Mouse (Mus musculus) layer of hippocampus, postnatal 10 days (tissue): ENCODE results near the gene Cd7. TPM values are rescaled to one million over a fixed set of nuclear protein-coding genes. Genes with fewer than 3 reads are reported as not detected.

Experiments used
- DNase-seq, 2 experiments: peaks; one replicate each; pipeline ENCODE4 v3.0.0; 2021; ENCODE audit warnings: low spot score in 2 of 2
- total RNA-seq, 2 experiments: library from RNA; stranded (reverse); gene quantifications; 2 replicates each; pipeline ENCODE4 v1.2.3; 2021

Cd7 gene
- total RNA-seq, 2 experiments from 2014 or later, result not detected

GRCm38 (mm10) chr11:120993080-120993479, 46.1 kb downstream of the Cd7 start:
- DNase-seq, result no peak

DNA sequence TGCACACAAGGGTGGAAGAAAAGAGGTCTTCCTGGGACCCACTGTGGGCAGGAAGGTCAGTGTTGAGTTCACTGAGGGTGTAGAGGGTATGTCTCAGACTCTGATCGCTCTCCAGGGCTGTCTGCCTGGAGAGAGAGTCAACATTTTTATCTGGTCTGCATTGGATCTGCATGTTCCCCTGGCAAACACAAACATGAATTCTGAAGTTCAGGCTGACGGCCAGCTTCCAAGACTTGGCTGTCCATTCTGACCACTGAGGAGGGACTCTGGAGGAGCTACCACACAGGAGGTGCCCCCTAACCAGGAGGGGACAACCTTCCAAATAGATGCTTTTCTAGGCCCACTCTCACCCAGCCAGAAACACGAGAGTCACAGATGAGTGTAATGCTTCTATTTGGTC, 47.4 kb downstream of the Cd7 start:
- DNase-seq, result peak; percentile 24 to 25

- DNase-seq, result peak; percentile 100
These were observed 48.2 kb downstream of the Cd7 start, which contains the start of gene Csnk1d for GRCm38 (mm10) chr11:120990951-120991526. Csnk1d (minus strand) TSS chr11:120991330.

- peak in 1 of 2 experiments; percentile 13 for DNase-seq
These were observed 49.0 kb downstream of the Cd7 start for GRCm38 (mm10) chr11:120990126-120990781.

DNA sequence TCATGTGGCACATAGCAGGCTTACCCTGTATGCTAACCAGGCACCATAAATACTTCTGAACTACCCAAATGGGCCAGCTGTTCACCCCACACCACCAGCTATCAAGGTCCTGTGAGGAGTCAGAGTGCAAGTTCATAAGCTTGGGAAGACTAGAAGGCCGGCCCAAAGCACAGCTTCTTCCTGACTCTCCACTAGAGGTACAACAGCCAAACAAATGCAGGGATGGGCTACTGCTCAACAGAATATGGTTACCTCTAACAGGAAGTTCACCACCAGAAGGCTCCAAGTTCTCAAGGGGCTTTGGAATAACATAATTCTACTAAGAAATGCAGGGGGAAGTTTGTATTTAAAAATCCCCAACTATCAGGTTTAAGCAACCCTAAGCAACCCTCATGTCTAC, 49.7 kb downstream of the Cd7 start:
- DNase-seq, result no peak

DNA sequence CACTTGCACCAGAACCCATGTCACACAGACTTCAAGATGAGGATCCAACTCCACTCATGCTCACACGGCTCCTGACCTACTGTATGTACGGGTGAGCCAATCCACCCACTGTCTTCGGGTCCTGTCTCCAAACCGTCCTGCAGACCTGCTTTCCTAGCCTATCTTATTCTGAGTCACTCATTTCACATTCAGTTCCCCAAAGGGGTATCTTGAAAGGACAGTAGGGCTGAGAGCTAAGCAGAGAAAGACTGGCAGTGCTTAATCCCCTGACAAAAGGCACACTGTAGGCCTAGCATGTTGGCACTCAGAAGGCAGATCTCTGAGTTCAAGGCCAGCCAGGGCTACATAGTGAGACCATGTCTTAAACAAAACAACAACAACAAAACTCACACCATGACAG, 50.8 kb downstream of the Cd7 start:
- DNase-seq, result no peak

GRCm38 (mm10) chr11:120987608-120988007, 51.6 kb downstream of the Cd7 start:
- no peak for DNase-seq

Other genes starting within 250 kb of the Cd7 start
- gene Dus1l, start 243.0 kb downstream of the Cd7 start, total RNA-seq, result 10 to 100 TPM; 42.3 to 44.5 TPM
- gene Fasn, start 214.9 kb downstream of the Cd7 start, total RNA-seq, result 100 to 1,000 TPM; 286 to 320 TPM
- gene Ccdc57, start 106.5 kb downstream of the Cd7 start, total RNA-seq, result 1 to 10 TPM; 7.3 to 7.4 TPM
- 1 to 10 TPM; 2.9 to 4.1 TPM for gene Slc16a3, start 90.9 kb downstream of the Cd7 start, total RNA-seq
- 100 to 1,000 TPM; 115 TPM for gene Csnk1d, start 48.1 kb downstream of the Cd7 start, total RNA-seq
- not detected for gene Sectm1b, start 24.2 kb upstream of the Cd7 start, total RNA-seq
- gene Sectm1a, start 41.8 kb upstream of the Cd7 start, total RNA-seq, result not detected
- gene Tex19.2, start 79.3 kb upstream of the Cd7 start, total RNA-seq, result not detected
- not detected for gene Tex19.1, start 106.7 kb upstream of the Cd7 start, total RNA-seq
- under 1 TPM; 0.41 to 0.45 TPM for gene Uts2r, start 120.9 kb upstream of the Cd7 start, total RNA-seq
- gene Hexdc, start 165.0 kb upstream of the Cd7 start, total RNA-seq, result 10 to 100 TPM; 38.7 to 41.1 TPM
- 1 to 10 TPM; 7.4 to 9.5 TPM for gene Ogfod3, start 165.3 kb upstream of the Cd7 start, total RNA-seq
- 10 to 100 TPM; 30.6 to 31.7 TPM for gene Cybc1, start 189.9 kb upstream of the Cd7 start, total RNA-seq
- 10 to 100 TPM; 58.2 to 71.4 TPM for gene Narf, start 197.8 kb upstream of the Cd7 start, total RNA-seq
- gene Foxk2, start 220.6 kb upstream of the Cd7 start, total RNA-seq, result 100 to 1,000 TPM in 1 of 2 experiments, 10 to 100 TPM in 1; 93.6 to 102 TPM